In genomic region chr17:67722578-67722977, GRCm38 (mm10) we compare ENCODE assay signal across 27 mouse cellular contexts. TPM values are rescaled to one million over a fixed set of nuclear protein-coding genes. Genes with fewer than 3 reads are reported as not detected.
DNase-seq lines count a peak whose midpoint lies in the region; ATAC-seq and TF ChIP-seq lines count a peak whose summit lies in the region.
"Had no signal": no experiment of that assay in that cellular context is flagged by ENCODE, and none has a peak within 500 bp of the region (broad histone marks: within the 10 kb centered on the region; RNA-seq: fewer than 3 reads in every experiment).

No protein-coding gene starts in this region.

- 81% methylated on average over 1 of the region's 1 CpGs for WGBS in forebrain, embryonic 11.5 days
- 95% methylated on average over 1 of the region's 1 CpGs for WGBS in forebrain, embryonic 10.5 days
- 97% methylated on average over 1 of the region's 1 CpGs for WGBS in lung, embryonic 16.5 days
- 97% methylated on average over 1 of the region's 1 CpGs for WGBS in lung, adult 2 months
- 100% methylated on average over 1 of the region's 1 CpGs for WGBS in neural tube, embryonic 12.5 days

- no peak for TF ChIP-seq POLR2A in lung, adult 2 months (IDR thresholded peaks at IDR 0.05; ENCODE audit: borderline replicate concordance, extremely low read depth, low read depth, low read length)

- H3K4me1 ChIP-seq in forebrain, embryonic 11.5 days (replicated peaks; ENCODE audit: control insufficient read depth, insufficient read depth, low read length) = peaks cover 6% of the 10 kb centered on the region; the same call in 1 of the 2 replicates
- peaks cover 45% of the 10 kb centered on the region for H3K4me1 ChIP-seq in forebrain, embryonic 10.5 days
- H3K4me1 ChIP-seq in lung, embryonic 16.5 days (replicated peaks; ENCODE audit: control insufficient read depth, insufficient read depth, low read length) = peaks cover 3% of the 10 kb centered on the region
- no peaks in the 10 kb centered on the region for H3K4me1 ChIP-seq in lung, adult 2 months (ENCODE audit: control insufficient read depth, insufficient read depth, low read length)
- H3K4me1 ChIP-seq in neural tube, embryonic 12.5 days = peaks cover 16% of the 10 kb centered on the region
- H3K4me1 ChIP-seq: limb, embryonic 15.5 days; liver, embryonic 13.5 days had no signal

- no peak overlapping the region for H3K9ac ChIP-seq in forebrain, embryonic 11.5 days (ENCODE audit: low read length)
- H3K9ac ChIP-seq in lung, embryonic 16.5 days (ENCODE audit: low read length) = no peak overlapping the region
- H3K9ac ChIP-seq in neural tube, embryonic 12.5 days = no peak overlapping the region
- H3K9ac ChIP-seq: embryonic facial prominence, embryonic 13.5 days; hindbrain, embryonic 12.5 days; limb, embryonic 15.5 days; liver, embryonic 13.5 days had no signal

- no peak overlapping the region for H3K4me2 ChIP-seq in forebrain, embryonic 11.5 days (ENCODE audit: low read depth, low read length, severe bottlenecking)
- H3K4me2 ChIP-seq in lung, embryonic 16.5 days (ENCODE audit: low read depth, low read length) = no peak overlapping the region
- no peak overlapping the region for H3K4me2 ChIP-seq in neural tube, embryonic 12.5 days (replicated peaks)
- H3K4me2 ChIP-seq: embryonic facial prominence, embryonic 13.5 days; heart, embryonic 11.5 days; hindbrain, embryonic 12.5 days; limb, embryonic 15.5 days; liver, embryonic 13.5 days had no signal

- H3K4me3 ChIP-seq in forebrain, embryonic 11.5 days (ENCODE audit: low read depth, low read length) = no peak overlapping the region
- no peak overlapping the region for H3K4me3 ChIP-seq in forebrain, embryonic 10.5 days
- H3K4me3 ChIP-seq in lung, embryonic 16.5 days (ENCODE audit: low read length) = no peak overlapping the region
- H3K4me3 ChIP-seq in lung, adult 2 months (replicated peaks; ENCODE audit: extremely low read depth, low read depth, low read length) = no peak overlapping the region
- H3K4me3 ChIP-seq in neural tube, embryonic 12.5 days = no peak overlapping the region
- H3K4me3 ChIP-seq: embryonic facial prominence, embryonic 13.5 days; gastrocnemius, adult 2 months; hindbrain, embryonic 12.5 days; limb, embryonic 10.5 days; limb, embryonic 15.5 days; liver, embryonic 13.5 days had no signal

- ATAC-seq in forebrain, embryonic 11.5 days (replicated peaks; ENCODE audit: low FRiP score) = peak; percentile 35; the same call in 1 of the 2 replicates
- ATAC-seq in lung, embryonic 16.5 days (ENCODE audit: low read depth) = 0 out of 2 replicates have a peak, but pooled peaks have one; percentile 23
- ATAC-seq in neural tube, embryonic 12.5 days (ENCODE audit: low FRiP score, low read depth) = peak; percentile 23; the same call in 1 of the 2 replicates
- ATAC-seq: intestine, postnatal 0 days; Patski had no signal

- no peak overlapping the region for H3K27ac ChIP-seq in forebrain, embryonic 11.5 days (ENCODE audit: low read depth, low read length)
- no peak overlapping the region for H3K27ac ChIP-seq in forebrain, embryonic 10.5 days
- no peak overlapping the region for H3K27ac ChIP-seq in lung, embryonic 16.5 days (ENCODE audit: low read length)
- no peak overlapping the region for H3K27ac ChIP-seq in neural tube, embryonic 12.5 days
- H3K27ac ChIP-seq: embryonic facial prominence, embryonic 13.5 days; gastrocnemius, adult 2 months; hindbrain, embryonic 12.5 days; limb, embryonic 10.5 days; limb, embryonic 15.5 days; liver, embryonic 13.5 days had no signal

- H3K36me3 ChIP-seq in forebrain, embryonic 11.5 days (ENCODE audit: control insufficient read depth, insufficient read depth, low read length) = no peaks in the 10 kb centered on the region; the same call in 1 of the 2 replicates
- H3K36me3 ChIP-seq in forebrain, embryonic 10.5 days (replicated peaks) = peaks cover 65% of the 10 kb centered on the region
- H3K36me3 ChIP-seq in lung, embryonic 16.5 days (ENCODE audit: control insufficient read depth, insufficient read depth, low read length) = no peaks in the 10 kb centered on the region
- peaks cover 17% of the 10 kb centered on the region; the same call in 1 of the 2 replicates for H3K36me3 ChIP-seq in neural tube, embryonic 12.5 days
- H3K36me3 ChIP-seq: embryonic facial prominence, embryonic 13.5 days; limb, embryonic 10.5 days; limb, embryonic 15.5 days; liver, embryonic 13.5 days had no signal

- no peaks in the 10 kb centered on the region for H3K9me3 ChIP-seq in forebrain, embryonic 11.5 days (ENCODE audit: control insufficient read depth, low read length)
- no peaks in the 10 kb centered on the region for H3K9me3 ChIP-seq in forebrain, embryonic 10.5 days
- no peaks in the 10 kb centered on the region for H3K9me3 ChIP-seq in lung, embryonic 16.5 days (ENCODE audit: control insufficient read depth, low read length)
- H3K9me3 ChIP-seq in neural tube, embryonic 12.5 days = no peaks in the 10 kb centered on the region
- H3K9me3 ChIP-seq: embryonic facial prominence, embryonic 13.5 days; hindbrain, embryonic 12.5 days; limb, embryonic 10.5 days; limb, embryonic 15.5 days had no signal

- DNase-seq in forebrain, embryonic 11.5 days (ENCODE audit: low spot score) = no peak
- DNase-seq in forebrain, embryonic 10.5 days (ENCODE audit: extremely low spot score, low spot score) = no peak
- DNase-seq in lung, adult 2 months = no peak
- DNase-seq in neural tube, embryonic 10.5 days (ENCODE audit: extremely low spot score, low spot score) = no peak
- DNase-seq in B cell, adult 2 months = no peak
- DNase-seq: adrenal gland, postnatal 10 days; cerebellum, adult 9-10 months; embryo, embryonic 11 days; gastrocnemius, adult 2 months; gastrocnemius, postnatal 36 days; heart, adult 18-20 months; heart, postnatal 36 days; kidney, adult 9 months; kidney, postnatal 10 days; layer of hippocampus, postnatal 36 days; liver, embryonic 13.5 days; lung, adult 18-20 months; thymus, postnatal 4 days had no signal

- TF ChIP-seq CTCF in lung, adult 2 months (IDR thresholded peaks at IDR 0.05; ENCODE audit: insufficient read depth, low read length) = no peak

- no peaks in the 10 kb centered on the region for H3K27me3 ChIP-seq in forebrain, embryonic 11.5 days (ENCODE audit: control insufficient read depth, insufficient read depth, low read length)
- no peaks in the 10 kb centered on the region for H3K27me3 ChIP-seq in forebrain, embryonic 10.5 days (ENCODE audit: poor library complexity, severe bottlenecking)
- no peaks in the 10 kb centered on the region for H3K27me3 ChIP-seq in lung, embryonic 16.5 days (ENCODE audit: control insufficient read depth, insufficient read depth, low read depth, low read length)
- no peaks in the 10 kb centered on the region for H3K27me3 ChIP-seq in neural tube, embryonic 12.5 days (replicated peaks)
- H3K27me3 ChIP-seq: embryonic facial prominence, embryonic 13.5 days; hindbrain, embryonic 12.5 days; limb, embryonic 15.5 days; liver, embryonic 13.5 days; Patski had no signal

RNA-seq across cellular contexts. Expression of gene Lama1, which starts 25.5 kb away (rescaled TPM):
- polyA plus RNA-seq in forebrain, embryonic 11.5 days (2014; fragmentation: Nextera tagmentation; extraction: Ambion mirVana) = 28.5 and 31.5 TPM in 2 replicates
- 23.4 and 24.9 TPM in 2 replicates for polyA plus RNA-seq in forebrain, embryonic 10.5 days (2016; fragmentation: Nextera tagmentation; extraction: Ambion mirVana)
- 2.2 and 2.4 TPM in 2 replicates for polyA plus RNA-seq in lung, embryonic 16.5 days (2015; fragmentation: Nextera tagmentation; extraction: Ambion mirVana)
- 0.17 and 0.63 TPM in 2 replicates for polyA plus RNA-seq in lung, adult 2 months (2012; rRNA removed)
- 21.8 and 24.8 TPM in 2 replicates for polyA plus RNA-seq in neural tube, embryonic 12.5 days (2016; fragmentation: Nextera tagmentation; extraction: Ambion mirVana)
